Mouse (Mus musculus) left cerebral cortex, postnatal 4 days (tissue): ENCODE measurements around the gene Tprn. TPM values are rescaled to one million over a fixed set of nuclear protein-coding genes. Genes with fewer than 3 reads are reported as not detected.

Experiments used
- DNase-seq: peaks from one replicate; pipeline ENCODE4 v3.0.0-alpha.2; 2022
- intact Hi-C: fragments of 180-260 bp; cut with DNase I; formaldehyde crosslinking; loops from one replicate; pipeline ENCODE4 v1.15.1; 2025
- total RNA-seq, 2 experiments: library from RNA; stranded (reverse); gene quantifications; 2 replicates each; pipeline ENCODE4 v1.2.3; 2021

The Tprn gene
- total RNA-seq, 2 experiments from 2014 or later: 15.4 to 16.2 TPM

GRCm38 (mm10) chr2:25290101-25290815 lies 27.8 kb downstream of the Tprn start:
- intact Hi-C loops: no loop called here

GRCm38 (mm10) chr2:25290816-25291130 lies 28.4 kb downstream of the Tprn start:
- intact Hi-C loops: no loop called here

More at GRCm38 (mm10) chr2:25290101-25290815, 27.8 kb downstream of the Tprn start:
- DNase-seq: peak; percentile 55

GRCm38 (mm10) chr2:25291184-25292053 lies 29.0 kb downstream of the Tprn start:
- no peak for DNase-seq
- intact Hi-C loops: no loop called here

More at GRCm38 (mm10) chr2:25290816-25291130, 28.4 kb downstream of the Tprn start:
- peak; percentile 59 for DNase-seq

GRCm38 (mm10) chr2:25292054-25292544 lies 29.7 kb downstream of the Tprn start:
- DNase-seq: no peak
- intact Hi-C loops: no loop called here

- DNase-seq: peak; percentile 87
- intact Hi-C loops: no loop called here
These were observed 30.4 kb downstream of the Tprn start for GRCm38 (mm10) chr2:25292856-25293255.

- intact Hi-C loops: no loop called here
These were observed 31.3 kb downstream of the Tprn start for GRCm38 (mm10) chr2:25293706-25294105.

GRCm38 (mm10) chr2:25297093-25297492 lies 34.7 kb downstream of the Tprn start:
- DNase-seq: no peak
- intact Hi-C loops: no loop called here

More at GRCm38 (mm10) chr2:25293706-25294105, 31.3 kb downstream of the Tprn start:
- DNase-seq: no peak

- DNase-seq: no peak
- intact Hi-C loops: no loop called here
These were observed 35.6 kb downstream of the Tprn start for GRCm38 (mm10) chr2:25298046-25298445.

- no peak for DNase-seq
- intact Hi-C loops: no loop called here
These were observed 41.0 kb downstream of the Tprn start for GRCm38 (mm10) chr2:25303452-25303851.

GRCm38 (mm10) chr2:25303931-25304656 lies 41.7 kb downstream of the Tprn start:
- peak; percentile 58 for DNase-seq

GRCm38 (mm10) chr2:25304657-25305541 lies 42.5 kb downstream of the Tprn start:
- intact Hi-C loops: no loop called here
- DNase-seq: peak; percentile 55

More at GRCm38 (mm10) chr2:25303931-25304656, 41.7 kb downstream of the Tprn start:
- intact Hi-C loops: no loop called here

- intact Hi-C loops: no loop called here
- no peak for DNase-seq
These were observed 43.4 kb downstream of the Tprn start for GRCm38 (mm10) chr2:25305587-25306359.

GRCm38 (mm10) chr2:25310180-25310579 lies 47.8 kb downstream of the Tprn start:
- DNase-seq: no peak
- intact Hi-C loops: no loop called here

- DNase-seq: no peak
- intact Hi-C loops: no loop called here
These were observed 48.6 kb downstream of the Tprn start for GRCm38 (mm10) chr2:25310969-25311368.

- intact Hi-C loops: no loop called here
These were observed 49.1 kb downstream of the Tprn start for GRCm38 (mm10) chr2:25311491-25311891.

GRCm38 (mm10) chr2:25318119-25318966 lies 55.9 kb downstream of the Tprn start:
- no peak for DNase-seq
- intact Hi-C loops: no loop called here

More at GRCm38 (mm10) chr2:25311491-25311891, 49.1 kb downstream of the Tprn start:
- DNase-seq: no peak

- intact Hi-C loops: no loop called here
- DNase-seq: peak; percentile 82
These were observed 56.8 kb downstream of the Tprn start, which contains the start of gene Grin1 for GRCm38 (mm10) chr2:25318971-25319773. Gene Grin1 (minus strand): TSS chr2:25319187.
